Mouse (Mus musculus) small intestine, adult 2 months (tissue): ENCODE measurements around the gene Slc30a2. TPM values are rescaled to one million over a fixed set of nuclear protein-coding genes. Genes with fewer than 3 reads are reported as not detected.

Source experiments
- H3K27ac ChIP-seq: fragments of 200-500 bp; 2 replicates; pipeline ENCODE4 v1.5.1; 2012; ENCODE audit warnings: low read depth, low read length, control low read depth, inconsistent platforms; ENCODE audit not compliant: insufficient read depth
- H3K27me3 ChIP-seq: fragments of 200-500 bp; 2 replicates; pipeline ENCODE4 v1.6.1; 2012; ENCODE audit warnings: mild to moderate bottlenecking, moderate library complexity, low read length, inconsistent platforms; ENCODE audit not compliant: control insufficient read depth, insufficient read depth
- H3K36me3 ChIP-seq: fragments of 200-500 bp; 2 replicates; pipeline ENCODE4 v1.6.1; 2012; ENCODE audit warnings: mild to moderate bottlenecking, low read length, control low read depth, inconsistent platforms; ENCODE audit not compliant: control insufficient read depth, insufficient read depth
- H3K4me1 ChIP-seq: fragments of 200-500 bp; 2 replicates; pipeline ENCODE4 v1.6.1; 2012; ENCODE audit warnings: low read length, inconsistent platforms, mixed read lengths; ENCODE audit not compliant: control insufficient read depth, insufficient read depth, insufficient read length
- H3K4me3 ChIP-seq: fragments of 200-500 bp; 2 replicates; pipeline ENCODE4 v1.5.1; 2012; ENCODE audit warnings: low read depth, mild to moderate bottlenecking, control low read depth, inconsistent platforms, low read length, moderate library complexity
- CTCF ChIP-seq: fragments of 200-500 bp; IDR thresholded peaks from 2 replicates; pipeline ENCODE4 v1.5.1; 2012; ENCODE audit warnings: low read depth, mild to moderate bottlenecking, control low read depth, inconsistent platforms, low read length, moderate library complexity, mixed read lengths; ENCODE audit not compliant: insufficient replicate concordance, insufficient read length; ENCODE audit errors: extremely low read depth
- POLR2A ChIP-seq: fragments of 200-500 bp; IDR thresholded peaks from 2 replicates; pipeline ENCODE4 v1.6.1; 2012; ENCODE audit warnings: low read depth, mild to moderate bottlenecking, control low read depth, inconsistent platforms, low read length, moderate library complexity
- WGBS: fragments of 180-500 bp; shearing (Covaris S2); methylation state at CpG from one replicate; pipeline ENCODE4 v1.1.7; 2018; 5-methylcytosine and 5-hydroxymethylcytosine counted together
- polyA plus RNA-seq: library from polyadenylated mRNA; depleted of rRNA; stranded (reverse); fragments of >200 nt; gene quantifications from 2 replicates; pipeline ENCODE4 v1.2.3, GENCODE M21; 2012

Slc30a2 gene
- polyA plus RNA-seq, 1 experiment, result 57.1 TPM

DNA sequence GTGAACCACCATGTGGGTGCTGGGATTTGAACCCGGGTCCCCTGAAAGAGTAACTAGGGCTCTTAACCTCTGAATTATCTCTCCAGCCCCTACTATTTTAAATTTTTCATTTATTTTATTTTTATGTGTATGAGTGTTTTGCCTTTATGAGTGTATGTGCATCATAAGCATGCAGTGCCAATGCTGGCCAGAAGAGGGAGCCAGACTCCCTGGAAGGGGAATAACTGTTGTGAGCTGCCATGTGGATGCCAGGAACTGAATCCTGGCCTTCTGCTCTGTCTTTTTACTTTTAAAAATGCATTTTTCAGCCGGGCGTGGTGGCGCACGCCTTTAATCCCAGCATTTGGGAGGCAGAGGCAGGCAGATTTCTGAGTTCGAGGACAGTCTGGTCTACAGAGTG, 30.1 kb upstream of the Slc30a2 start:
- TF ChIP-seq CTCF (peak; percentile 49; the same call in 1 of the 2 replicates), POLR2A (no peak)
- H3K4me3 ChIP-seq, result no peak overlapping the region
- WGBS, result 94% methylated on average over 6 of the region's 6 CpGs
- H3K4me1 ChIP-seq, result peaks cover 4% of the 10 kb centered on the region
- H3K27me3 ChIP-seq, result no peaks in the 10 kb centered on the region
- H3K27ac ChIP-seq, result no peak overlapping the region
- H3K36me3 ChIP-seq, result no peaks in the 10 kb centered on the region

DNA sequence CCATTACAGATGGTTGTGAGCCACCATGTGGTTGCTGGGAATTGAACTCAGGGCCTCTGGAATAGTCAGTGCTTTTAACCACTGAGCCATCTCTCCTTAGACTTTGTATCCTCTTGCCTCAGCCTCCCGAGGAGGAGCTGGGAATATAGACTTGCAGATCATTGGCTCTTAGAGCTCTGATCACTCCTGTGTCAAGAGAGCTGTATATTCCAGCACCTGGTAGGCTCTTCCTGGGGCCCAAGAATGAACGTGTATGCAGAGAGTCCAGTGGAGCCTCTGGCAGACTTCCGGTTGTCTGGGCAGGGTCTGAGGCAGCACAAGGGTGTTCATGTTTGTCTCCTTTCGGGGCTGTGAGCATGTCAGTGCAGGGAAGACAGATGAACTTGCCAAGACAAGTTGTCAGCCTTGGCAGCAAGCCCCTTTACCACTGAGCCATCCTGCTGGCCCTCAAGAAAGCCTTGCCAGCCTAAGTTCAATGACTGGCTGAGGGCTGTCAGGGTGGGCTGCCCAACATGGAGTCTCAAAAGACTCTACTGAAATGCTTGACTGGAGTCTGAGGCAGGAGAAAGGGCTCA, 28.8 kb upstream of the Slc30a2 start:
- no peak overlapping the region for H3K4me3 ChIP-seq
- H3K4me1 ChIP-seq, result peaks cover 2% of the 10 kb centered on the region
- 85% methylated on average over 4 of the region's 4 CpGs for WGBS
- H3K27ac ChIP-seq, result no peak overlapping the region
- no peak for TF ChIP-seq POLR2A
- TF ChIP-seq CTCF, result no peak
- no peaks in the 10 kb centered on the region for H3K27me3 ChIP-seq
- no peaks in the 10 kb centered on the region for H3K36me3 ChIP-seq

DNA sequence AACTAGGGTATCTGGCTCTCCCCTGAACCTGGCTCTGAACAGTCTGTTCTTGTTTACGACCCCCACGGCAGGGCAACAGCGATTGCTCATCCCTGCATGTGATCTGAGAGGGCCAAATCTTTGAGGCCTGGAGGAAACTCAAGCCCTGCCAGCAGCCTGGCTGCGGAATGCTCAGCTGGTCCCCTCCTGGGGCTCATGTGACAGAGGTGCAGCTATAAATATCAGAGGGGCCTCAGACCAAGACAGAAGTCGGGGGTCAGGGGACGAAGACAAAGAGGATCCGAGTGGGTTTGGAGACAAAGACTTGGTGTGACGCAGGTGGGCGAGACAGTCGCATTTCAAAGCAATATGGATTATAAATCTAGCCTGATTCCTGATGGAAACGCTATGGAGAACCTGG, 28.1 kb upstream of the Slc30a2 start, which contains the start of gene Trim63:
Gene Trim63, plus strand, starts transcription at position 245 of the 400 bp plus-strand sequence.
- Histone ChIP-seq H3K4me3 (no peak within 1 kb of the TSS), H3K4me1 (peaks cover 2% of the 10 kb centered on the region), H3K27me3 (no peaks in the 10 kb centered on the region), H3K36me3 (no peaks in the 10 kb centered on the region), H3K27ac (no peak within 1 kb of the TSS)
- WGBS, result 63% methylated on average over 11 of the region's 11 CpGs
- TF ChIP-seq POLR2A (no peak), CTCF (no peak)

DNA sequence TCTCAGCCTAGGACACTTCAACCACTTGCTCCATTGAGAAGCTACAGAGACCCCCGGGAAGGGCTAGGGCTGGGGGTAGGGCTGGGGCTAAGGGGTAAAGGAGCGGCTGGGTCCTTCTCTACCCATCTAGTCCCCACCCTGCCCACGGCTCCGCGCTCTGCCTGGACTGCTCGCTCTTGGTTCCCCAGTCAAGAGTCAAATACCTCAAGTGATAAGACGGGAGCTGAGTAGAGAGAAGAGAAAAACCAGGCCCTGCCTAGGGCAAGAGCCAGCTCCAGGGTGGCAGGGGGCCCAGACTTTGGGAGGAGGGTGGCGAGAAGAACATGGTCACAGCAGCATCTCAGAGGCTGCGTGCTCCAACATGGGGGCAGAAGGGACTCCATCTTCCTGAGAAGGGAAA, 27.5 kb upstream of the Slc30a2 start:
- Histone ChIP-seq H3K36me3 (no peaks in the 10 kb centered on the region), H3K27ac (no peak overlapping the region), H3K4me3 (no peak overlapping the region), H3K27me3 (no peaks in the 10 kb centered on the region), H3K4me1 (peaks cover 2% of the 10 kb centered on the region)
- 80% methylated on average over 9 of the region's 9 CpGs for WGBS
- TF ChIP-seq CTCF, result no peak
- TF ChIP-seq POLR2A, result no peak

DNA sequence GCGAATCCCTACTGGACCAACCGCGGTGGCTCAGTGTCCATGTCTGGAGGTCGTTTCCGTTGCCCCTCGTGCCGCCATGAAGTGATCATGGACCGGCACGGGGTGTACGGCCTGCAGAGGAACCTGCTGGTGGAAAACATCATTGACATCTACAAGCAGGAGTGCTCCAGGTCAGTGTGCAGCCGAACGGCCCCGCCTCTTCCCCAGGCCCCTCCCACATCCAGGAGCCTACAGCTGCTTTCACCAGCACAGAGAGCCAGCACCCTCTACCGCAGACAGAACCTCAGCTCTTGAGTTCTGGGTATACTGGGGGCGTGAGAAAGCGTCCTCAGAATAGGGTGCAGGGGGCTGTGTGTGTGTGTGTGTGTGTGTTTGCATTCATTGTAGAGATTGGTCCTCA, 26.6 kb upstream of the Slc30a2 start:
- no peaks in the 10 kb centered on the region for H3K27me3 ChIP-seq
- no peaks in the 10 kb centered on the region for H3K36me3 ChIP-seq
- H3K4me1 ChIP-seq, result peaks cover 2% of the 10 kb centered on the region
- WGBS, result 31% methylated on average over 16 of the region's 16 CpGs
- H3K27ac ChIP-seq, result no peak overlapping the region
- TF ChIP-seq POLR2A (no peak), CTCF (no peak)
- no peak overlapping the region for H3K4me3 ChIP-seq

DNA sequence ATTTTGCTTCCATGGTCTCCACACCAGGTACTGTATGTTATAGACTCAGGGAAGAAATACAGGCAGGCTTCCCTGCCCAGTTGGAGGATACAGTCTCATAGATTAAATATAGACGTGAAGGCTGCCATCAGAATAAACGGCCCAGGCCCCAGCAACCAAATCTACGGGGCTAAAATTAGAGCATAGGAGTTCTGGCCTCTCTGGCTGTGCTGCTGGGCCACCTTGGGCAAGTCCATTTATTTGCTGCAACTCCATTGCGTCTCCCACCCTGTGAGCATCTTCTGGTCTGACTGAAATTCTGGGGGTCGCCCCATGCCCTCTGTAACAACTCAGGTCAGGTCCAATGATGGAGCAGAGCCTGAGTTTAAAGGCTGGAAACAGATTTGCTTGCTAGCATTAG, 23.9 kb upstream of the Slc30a2 start:
- Histone ChIP-seq H3K27ac (no peak overlapping the region), H3K4me1 (peaks cover 2% of the 10 kb centered on the region), H3K36me3 (no peaks in the 10 kb centered on the region), H3K4me3 (no peak overlapping the region), H3K27me3 (no peaks in the 10 kb centered on the region)
- TF ChIP-seq POLR2A (no peak), CTCF (no peak)
- WGBS, result 91% methylated on average over 5 of the region's 5 CpGs

DNA sequence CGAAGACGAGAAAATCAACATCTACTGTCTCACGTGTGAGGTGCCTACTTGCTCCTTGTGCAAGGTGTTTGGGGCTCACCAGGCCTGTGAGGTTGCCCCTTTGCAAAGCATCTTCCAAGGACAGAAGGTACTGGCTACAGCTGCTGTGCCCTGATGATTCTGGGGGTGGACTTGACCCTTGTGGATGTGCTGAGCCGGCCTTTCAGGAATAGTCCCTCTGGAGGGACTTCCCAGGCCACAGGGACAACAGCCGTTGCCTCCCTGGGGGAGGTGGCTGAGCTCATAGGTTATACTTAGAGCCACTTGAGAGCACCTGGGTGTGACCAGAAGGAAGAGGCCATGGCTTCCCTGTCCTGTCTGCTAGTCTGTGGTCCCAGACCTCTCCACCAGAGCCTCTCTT, 23.3 kb upstream of the Slc30a2 start:
- WGBS, result 79% methylated on average over 5 of the region's 5 CpGs
- H3K27me3 ChIP-seq, result no peaks in the 10 kb centered on the region
- TF ChIP-seq CTCF, result no peak
- no peak for TF ChIP-seq POLR2A

DNA sequence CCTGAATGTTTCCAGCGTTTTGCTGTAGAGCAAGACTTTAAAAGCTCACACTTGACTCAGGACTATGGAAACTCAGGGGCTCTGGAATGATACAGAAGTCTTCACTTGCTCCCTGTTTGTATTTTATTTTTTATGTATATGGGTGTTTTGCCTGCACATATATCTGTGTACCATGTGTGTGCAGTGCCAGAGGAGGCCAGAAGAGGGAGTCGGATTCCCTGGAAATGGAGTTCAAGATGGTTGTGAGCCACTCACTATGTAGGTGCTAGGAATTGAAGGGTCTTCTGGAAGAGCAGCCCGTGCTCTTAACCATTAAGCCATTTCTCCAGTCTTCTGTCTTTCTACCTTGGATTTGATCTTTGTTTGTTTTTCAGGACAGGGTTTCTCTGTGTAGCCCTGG, 21.5 kb upstream of the Slc30a2 start:
- peaks cover 5% of the 10 kb centered on the region for H3K4me1 ChIP-seq
- H3K4me3 ChIP-seq, result no peak overlapping the region
- 71% methylated on average over 3 of the region's 3 CpGs for WGBS
- no peaks in the 10 kb centered on the region for H3K27me3 ChIP-seq
- no peak overlapping the region for H3K27ac ChIP-seq
- H3K36me3 ChIP-seq, result no peaks in the 10 kb centered on the region
- TF ChIP-seq CTCF, result no peak
- no peak for TF ChIP-seq POLR2A

More for the DNA sequence above, 23.3 kb upstream of the Slc30a2 start:
- H3K36me3 ChIP-seq, result no peaks in the 10 kb centered on the region
- peaks cover 2% of the 10 kb centered on the region for H3K4me1 ChIP-seq
- no peak overlapping the region for H3K4me3 ChIP-seq
- H3K27ac ChIP-seq, result no peak overlapping the region
